Mouse (Mus musculus) lung, postnatal 0 days (tissue): ENCODE data around the gene Atpaf1.

Experiments
- CTCF ChIP-seq: IDR thresholded peaks from 2 replicates; pipeline ENCODE4 v1.5.1; 2016; ENCODE audit warnings: antibody characterized with exemption, mild to moderate bottlenecking
- EP300 ChIP-seq: IDR thresholded peaks from 2 replicates; pipeline ENCODE4 v1.6.1; 2016; ENCODE audit warnings: antibody characterized with exemption, mild to moderate bottlenecking, control low read depth

DNA sequence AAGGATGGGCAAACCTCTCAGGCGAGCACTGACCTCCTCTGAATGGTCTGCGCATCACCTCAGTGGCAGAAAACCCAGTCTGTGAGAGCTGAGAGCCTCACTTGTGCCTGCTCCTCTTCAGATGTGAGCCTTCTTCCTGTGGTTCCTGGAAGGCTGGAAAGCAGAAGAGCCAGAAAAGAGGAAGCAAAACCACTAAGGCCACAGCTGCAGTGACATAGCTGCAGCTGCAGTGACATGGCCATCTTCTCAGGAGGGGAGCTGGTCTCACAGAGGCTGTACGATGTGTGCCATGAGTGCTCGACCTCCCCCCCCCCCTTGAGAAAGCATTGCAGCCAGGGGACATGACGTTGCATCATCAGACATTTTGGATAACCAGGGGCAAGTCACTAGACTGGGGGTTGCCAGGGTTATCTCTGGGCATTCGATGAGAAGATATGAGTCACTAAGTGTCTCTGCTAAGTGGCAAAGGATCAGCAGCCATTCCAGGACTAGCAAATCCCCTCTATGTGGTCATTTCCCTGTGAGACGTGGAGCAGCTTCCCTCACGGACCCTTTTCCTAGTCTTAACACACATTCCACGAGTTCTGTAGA lies 72.8 kb downstream of the Atpaf1 start:
- TF ChIP-seq CTCF (no peak), EP300 (no peak)
